Mouse (Mus musculus): ENCODE measurements around the gene Pappa2.

- TF ChIP-seq POLR2A (IDR thresholded peaks at IDR 0.05; ENCODE audit: control insufficient read depth, low read depth, low read length), result no peak
- TF ChIP-seq CTCF (IDR thresholded peaks at IDR 0.05; ENCODE audit: control insufficient read depth, insufficient read depth, insufficient replicate concordance, low read depth, low read length), result no peak
These were observed 210.1 kb downstream of the Pappa2 start for GRCm38 (mm10) chr1:158770036-158770655.

All from testis, adult 2 months (tissue).